Mouse (Mus musculus): ENCODE data around the gene D1Ertd622e.
"Not testable (repeated sequence)": the region's sequence is repeated elsewhere in the genome, so short reads cannot be mapped to it uniquely, and the experiment has no call there.

D1Ertd622e gene

DNA sequence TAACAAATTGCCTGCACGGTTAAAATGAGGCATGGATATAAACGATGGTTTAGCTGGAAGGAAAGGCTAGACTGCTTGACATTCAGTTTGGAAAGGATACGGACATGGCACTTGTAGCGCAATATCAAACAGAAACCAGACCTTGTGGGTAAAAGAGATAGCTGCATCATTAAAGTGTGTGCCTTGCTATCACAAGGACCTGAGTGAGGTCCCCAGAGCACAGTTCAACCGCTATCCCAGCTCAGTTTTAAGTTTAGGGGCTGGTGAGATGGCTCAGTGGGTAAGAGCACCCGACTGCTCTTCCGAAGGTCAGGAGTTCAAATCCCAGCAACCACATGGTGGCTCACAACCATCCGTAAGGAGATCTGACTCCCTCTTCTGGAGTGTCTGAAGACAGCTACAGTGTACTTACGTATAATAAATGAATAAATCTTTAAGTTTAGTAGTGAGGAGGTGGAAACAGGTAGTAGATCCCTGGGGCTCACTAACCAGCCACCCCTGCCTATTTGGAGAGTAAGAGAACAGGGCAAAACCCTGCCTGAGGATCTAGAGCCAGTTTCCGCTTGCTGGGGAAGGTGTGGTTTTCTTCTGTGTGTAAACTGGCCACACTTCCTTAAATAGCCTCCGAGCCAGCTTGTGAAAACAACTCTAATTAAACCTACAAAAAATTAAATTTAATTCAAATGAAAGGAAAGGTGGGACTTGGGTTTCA lies 29.2 kb downstream of the D1Ertd622e start:
- DNase-seq (ENCODE audit: low spot score in 2 of 2): no peak

DNA sequence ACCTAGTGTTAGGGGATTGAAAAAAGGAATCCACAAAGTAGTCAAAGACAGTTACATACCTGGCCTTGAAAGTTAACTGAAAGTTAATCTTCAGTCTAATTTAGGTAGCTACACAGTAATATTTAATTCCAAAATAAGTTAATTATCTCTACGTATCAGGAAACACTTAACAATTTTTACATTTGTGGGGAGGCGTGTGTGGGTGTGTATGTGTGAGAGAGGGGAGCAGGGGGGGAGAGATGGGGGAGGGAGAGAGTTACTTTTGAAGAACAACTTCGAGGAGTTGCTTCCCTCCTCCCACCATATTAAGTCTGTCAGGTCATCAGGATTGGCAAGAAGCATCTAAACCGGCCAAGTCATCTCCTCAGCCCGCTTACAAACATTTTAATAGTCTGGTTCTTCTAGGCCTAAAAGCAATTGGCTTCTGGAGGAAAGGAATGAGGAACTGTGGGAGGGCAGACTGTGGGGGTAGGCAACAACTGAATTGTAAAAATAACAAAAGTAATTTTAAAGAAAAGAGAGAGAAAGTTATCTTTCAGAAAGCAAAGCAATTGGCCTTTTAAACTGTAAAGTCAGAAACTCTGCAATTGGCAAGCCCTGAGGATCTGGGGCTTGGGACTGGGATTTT lies 29.9 kb downstream of the D1Ertd622e start:
- no peak for DNase-seq (ENCODE audit: low spot score in 2 of 2)

DNA sequence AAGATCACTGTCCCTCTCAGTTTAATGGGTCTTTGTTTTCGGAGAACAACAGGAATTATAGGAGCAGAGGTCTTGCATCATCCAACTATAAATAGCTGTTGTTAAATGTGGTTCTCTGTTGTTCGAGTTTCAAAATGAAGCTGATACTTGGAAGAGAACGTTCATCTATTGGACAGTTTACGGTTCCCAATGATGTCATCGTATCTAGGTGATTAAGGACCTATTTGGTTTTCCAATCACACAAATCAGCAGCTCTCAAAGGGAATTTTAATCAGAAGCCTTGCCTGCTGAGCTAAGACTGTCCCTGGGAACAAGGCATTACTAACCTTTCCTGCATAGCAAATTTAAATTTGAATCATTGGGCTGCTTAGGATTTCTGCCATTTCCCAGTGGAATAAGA lies 31.7 kb downstream of the D1Ertd622e start:
- no peak for DNase-seq (ENCODE audit: low spot score in 2 of 2)

DNA sequence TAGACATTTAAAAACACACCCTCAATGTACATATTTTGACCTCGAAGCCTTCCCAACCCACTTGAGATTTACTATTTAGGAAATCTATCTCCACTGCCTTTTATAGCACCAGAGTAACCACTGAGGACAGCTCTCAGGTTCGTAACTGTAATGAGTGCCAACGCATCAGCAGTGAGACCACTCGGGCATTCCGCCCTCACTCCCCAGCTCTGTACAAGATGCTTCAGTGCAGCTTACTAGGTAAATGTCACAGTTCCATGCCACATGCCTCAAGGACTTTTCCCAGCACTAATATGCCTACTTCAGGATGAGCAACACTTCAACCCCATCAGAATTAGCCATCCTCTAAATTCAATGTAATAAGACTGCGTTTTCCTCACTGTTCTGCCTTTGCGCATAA lies 33.0 kb downstream of the D1Ertd622e start:
- DNase-seq (ENCODE audit: low spot score in 2 of 2): no peak

DNA sequence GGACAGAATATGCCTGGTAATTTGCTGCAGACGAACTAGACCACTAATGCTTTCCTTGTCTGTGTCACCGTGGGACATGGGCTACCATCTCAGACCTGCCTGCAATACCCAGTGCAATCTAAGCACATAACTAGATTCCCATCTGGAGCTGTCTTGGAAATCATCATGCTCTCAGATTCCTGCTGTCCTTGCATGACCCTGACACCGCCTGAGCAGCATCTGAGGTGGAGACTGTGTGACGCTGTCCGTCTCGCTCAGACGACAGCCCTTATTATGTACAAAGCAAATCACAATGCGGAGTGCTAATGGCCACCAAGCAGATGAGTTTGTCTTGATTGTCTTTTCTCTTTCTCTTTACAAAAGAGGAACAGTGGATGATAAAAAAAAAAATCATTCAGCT lies 33.9 kb downstream of the D1Ertd622e start:
- no peak for DNase-seq (ENCODE audit: low spot score in 2 of 2)

DNA sequence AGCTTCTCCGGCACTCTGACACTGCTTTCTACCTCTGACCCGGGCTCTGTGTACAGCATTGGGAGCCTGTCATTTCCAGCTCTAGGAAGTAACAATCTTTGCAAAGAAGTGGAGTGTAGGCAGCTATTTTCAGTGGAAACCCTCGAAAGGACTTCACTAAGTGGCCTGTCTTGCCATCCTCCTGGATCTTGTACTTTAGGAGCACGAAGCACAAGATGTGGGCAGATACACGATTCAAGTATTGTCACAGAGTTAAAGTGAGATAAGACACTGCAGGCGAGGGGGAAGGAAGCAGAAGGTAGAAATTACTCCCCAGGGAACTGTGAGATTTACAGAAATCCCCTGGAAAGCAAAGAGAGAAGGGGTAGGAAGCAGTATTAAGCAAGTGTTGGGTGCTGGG lies 36.4 kb downstream of the D1Ertd622e start:
- DNase-seq (ENCODE audit: low spot score in 2 of 2): no peak

DNA sequence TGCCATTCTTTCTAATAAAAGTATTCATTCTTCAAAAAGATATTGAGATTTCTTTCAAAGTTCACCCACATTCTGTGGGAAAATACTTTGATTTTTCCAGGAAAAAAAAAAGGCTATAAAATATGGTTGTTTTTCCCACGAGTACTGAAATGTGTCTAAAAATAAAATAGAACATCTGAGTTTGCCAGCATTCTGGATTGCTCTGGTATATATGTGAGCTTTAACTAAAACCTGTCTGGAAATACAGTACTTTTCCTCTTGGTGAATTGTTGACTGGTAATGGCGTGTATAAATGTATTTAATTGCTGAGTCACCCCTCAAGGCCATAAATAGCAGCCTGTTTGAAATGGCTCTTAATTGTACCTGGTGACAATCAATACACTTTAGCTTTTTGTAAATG lies 37.5 kb downstream of the D1Ertd622e start:
- DNase-seq (ENCODE audit: low spot score in 2 of 2): no peak

DNA sequence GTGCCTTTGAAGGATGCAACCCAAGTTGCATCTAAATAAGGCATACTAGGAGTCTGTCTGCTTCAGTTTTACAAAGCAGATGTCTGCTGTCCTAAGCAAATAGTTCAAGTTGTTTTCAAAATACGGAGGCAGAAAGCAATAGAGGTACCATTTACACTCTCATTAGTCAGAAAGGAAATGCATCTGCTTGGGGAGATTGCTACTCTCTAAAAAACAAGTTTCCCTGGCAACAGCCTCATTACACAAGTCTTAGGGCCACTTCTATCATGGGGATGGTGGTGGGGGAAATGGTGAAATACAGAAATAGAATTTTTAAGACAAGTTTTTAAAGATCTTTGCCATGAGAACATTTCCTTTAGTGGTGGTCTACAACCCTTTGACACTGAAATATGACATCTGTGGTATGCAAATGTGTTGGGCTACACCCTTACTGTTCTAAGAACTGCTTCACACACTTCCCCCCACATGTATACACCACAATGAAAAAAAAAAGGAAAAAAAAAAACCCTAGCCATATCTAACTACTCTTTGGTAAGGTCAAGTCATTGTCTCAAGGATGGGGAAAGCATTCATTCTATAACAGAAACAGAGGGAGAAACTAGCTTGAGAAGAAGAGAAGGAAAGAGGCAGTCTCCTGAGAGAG lies 38.5 kb downstream of the D1Ertd622e start:
- no peak for DNase-seq (ENCODE audit: low spot score in 2 of 2)

DNA sequence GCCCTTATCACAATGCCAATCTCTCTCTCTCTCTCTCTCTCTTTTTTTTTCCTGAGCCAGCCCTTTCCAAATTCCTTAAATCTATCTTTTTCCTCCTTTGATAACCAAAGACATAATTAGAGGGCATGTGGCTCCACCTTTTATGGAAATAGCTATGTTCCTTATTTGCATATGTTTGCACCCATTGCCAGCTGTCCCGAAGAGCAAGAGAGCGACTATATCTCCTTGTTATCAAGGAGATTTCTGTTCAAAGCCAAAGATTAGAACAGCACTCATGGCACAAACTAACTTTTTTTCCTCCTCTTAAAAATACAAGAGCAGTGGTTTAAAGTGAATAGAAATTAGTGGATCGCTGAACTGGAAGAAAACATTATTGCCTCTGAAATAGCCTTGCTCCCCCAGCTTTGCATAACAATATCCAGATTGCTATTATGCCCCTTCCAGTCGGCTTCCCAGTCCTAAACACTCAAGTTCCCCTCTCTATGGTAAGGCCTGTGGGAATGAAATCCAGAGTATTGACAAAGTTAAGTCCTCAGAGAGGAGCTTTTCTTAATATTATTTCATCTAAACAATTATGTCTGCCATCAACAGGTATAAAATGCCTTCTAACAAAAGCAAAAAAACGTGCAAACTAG lies 39.2 kb downstream of the D1Ertd622e start:
- DNase-seq (ENCODE audit: low spot score in 2 of 2): no peak

DNA sequence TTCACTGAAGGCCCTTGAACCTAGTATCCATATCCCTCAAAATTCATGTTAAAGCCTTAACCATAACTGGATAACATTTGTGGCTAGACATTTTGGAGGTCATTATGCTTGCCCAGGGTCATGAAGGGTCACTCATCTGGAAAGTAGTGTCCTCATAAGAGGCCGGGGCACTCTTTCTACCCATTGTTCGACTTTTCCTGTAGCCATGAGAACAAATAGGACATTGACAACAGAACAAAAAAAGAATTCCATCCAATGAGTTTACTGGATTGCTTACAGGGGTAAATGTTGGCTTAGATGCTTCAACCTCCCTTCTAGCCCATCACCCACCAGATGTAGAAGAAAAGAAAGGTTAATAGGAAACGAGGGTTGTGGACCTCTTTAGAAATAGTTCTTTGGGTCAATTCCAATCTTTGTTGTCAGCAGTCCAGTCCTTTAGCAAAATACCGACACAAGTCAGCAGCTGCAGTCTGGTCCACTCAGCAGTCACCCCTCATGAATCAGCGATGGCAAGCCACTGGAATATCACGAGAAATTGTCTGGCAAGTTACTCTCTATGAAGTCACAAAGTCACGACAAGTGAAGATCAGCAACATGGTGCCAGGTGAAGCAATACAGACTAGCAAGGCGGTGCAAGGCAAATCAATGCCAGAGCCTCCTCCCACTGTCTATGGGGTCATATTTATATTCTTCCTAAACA lies 42.1 kb downstream of the D1Ertd622e start:
- DNase-seq (ENCODE audit: low spot score in 2 of 2): no peak

DNA sequence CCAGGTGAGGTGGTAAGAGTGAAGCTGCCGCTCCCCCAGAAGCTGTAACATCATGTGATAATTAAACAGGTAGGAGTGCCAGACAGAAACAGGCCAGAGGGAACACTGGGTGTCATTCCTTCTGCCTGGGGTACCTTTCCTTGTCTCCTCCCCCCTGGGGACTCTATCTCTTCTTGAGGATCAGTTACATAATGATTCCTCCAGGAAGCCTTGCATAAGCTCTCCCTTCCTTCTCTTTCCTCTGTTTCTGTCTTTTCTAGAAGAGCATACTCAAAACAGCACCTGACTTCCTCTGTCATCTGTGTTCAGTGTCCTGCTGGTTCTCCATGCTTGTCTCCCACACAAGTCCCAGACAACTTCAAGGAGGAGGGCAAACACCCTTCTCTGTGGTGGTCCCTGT lies 46.3 kb downstream of the D1Ertd622e start:
- DNase-seq (ENCODE audit: low spot score in 2 of 2): no peak

DNA sequence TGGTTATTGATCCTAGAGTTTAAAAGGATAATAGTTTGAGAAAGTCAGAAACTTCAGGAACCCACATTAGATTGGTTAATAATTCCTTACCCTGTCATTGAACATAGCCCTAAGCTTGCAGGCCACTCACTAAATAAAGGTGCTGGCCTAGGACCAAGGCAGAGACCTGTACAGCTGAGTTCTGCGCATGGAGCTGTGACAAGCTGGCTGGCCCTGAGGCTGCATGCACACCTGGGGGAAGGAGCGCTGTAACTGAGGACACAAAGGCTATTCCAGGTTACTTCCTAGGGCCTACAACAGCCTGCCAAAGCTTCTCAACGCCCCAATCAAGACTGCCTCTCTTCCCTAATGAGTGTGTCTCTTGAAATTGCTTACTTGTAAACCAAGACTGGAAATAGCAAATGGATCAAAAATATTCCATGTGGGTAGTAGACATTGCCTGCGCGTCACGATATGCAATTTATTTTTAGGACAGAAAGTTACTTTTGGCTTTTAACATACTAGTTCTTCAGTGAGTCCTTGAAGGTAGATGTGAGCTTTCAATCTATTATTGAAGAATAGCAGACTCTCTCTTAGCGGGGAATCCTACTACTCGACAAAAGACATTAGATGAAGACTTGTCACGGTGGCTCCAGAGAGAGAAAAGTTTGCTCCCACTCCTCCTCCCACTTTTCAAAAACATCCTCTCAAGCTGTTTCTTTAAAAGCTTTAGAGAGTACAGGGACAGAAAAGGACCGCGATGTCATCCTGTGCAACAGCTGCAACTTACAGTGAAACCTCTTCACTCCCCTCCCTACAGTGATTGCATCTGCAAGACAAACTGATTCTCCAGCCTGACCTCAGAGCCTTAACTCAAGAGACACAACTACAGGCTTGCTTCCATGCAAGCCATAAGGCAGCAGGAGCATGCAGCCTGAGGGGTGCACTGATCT lies 47.1 kb downstream of the D1Ertd622e start:
- DNase-seq (ENCODE audit: low spot score in 2 of 2): no peak

DNA sequence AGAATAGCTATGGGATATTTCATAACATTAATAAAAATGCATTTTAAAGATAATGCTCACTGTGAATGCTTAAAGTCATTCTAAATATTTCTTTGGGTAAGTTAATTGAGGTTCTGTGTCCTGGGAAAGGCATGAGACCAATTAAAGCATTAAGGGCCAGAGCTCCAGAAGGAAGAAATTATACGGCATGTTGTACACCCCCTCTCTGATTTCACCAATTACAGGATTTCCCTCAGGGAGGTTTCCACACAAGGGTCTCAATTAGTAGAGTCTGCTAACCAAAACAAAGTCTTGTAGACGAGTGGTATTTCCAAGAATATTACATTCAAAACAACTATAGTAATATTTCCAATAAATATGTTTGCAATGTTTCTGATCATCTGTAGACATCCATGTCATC lies 50.1 kb downstream of the D1Ertd622e start:
- DNase-seq (ENCODE audit: low spot score in 2 of 2): no peak

DNA sequence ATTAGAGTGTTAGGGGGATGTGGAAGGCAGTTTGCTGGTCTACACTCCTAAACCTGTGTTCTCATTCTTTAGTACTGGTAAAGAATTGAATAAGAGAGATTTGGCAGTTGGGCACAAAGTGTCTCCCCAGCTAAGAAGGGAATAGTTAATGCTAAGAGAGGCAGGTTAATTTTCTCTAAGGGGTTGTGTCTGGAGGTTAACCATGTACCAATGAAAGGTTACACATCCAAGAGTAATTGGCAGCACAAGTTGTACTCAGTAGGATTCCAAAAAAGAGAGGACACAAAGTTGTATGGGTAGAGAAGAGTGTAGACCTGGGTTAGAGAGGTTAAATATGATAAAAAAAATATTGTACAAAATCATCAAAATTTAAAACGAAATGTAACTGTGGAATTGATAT lies 58.5 kb downstream of the D1Ertd622e start:
- no peak for DNase-seq (ENCODE audit: low spot score in 2 of 2)

DNA sequence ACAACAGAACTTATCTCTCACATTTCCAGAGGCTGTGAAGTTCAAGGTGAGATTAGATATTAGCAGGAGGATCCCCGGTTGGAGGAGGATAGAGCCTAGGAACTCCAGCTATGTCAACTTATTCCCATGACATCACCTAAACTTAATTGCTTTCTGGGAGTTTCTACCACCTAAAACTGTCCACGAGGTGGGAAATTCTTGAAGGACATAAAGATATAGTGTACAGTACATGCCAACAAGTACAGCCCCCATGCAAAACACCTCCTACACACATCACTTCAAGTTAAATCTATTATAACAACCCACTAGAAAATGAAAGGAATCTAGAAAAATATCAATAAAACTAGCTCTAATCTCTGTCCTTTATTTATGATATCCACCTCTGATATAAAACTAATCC lies 61.5 kb downstream of the D1Ertd622e start:
- DNase-seq (ENCODE audit: low spot score in 2 of 2): no peak

DNA sequence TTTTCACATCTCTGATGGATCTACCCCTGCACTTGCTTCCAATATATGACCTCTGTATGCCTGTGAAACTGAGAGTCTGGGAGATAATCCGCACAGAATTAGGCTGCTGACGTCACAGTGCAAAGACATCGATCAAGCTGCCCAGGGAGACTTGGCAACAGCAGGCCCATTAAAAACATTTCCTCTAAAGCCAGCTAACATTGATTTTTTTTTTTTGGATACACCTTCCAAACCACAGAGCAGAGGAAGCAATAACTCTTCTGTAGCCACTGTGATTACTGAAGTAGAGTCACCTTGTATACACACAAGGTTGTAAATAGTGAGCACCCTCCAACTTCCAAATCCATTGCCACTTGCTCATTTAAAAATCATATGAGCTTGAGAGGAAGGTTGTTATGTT lies 62.8 kb downstream of the D1Ertd622e start:
- DNase-seq (ENCODE audit: low spot score in 2 of 2): no peak

DNA sequence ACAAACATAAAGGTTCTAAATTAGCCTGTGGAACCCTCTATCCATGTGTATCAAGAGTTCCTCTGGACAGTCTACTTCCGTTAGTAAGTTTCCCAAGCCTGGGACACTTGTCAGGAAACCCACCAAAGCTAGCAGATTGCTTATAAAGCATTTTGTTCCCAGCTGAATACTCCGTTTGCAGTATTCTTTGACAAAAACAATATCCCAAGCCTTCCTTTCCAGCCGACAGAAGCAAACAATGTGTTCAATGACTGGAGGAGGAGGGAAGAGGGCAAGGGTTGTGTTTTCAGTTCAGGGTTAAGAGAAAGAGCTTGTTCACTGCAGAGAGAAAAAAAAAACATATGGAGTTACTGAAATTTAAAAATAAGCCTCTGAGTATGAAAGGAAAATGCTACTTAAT lies 73.3 kb downstream of the D1Ertd622e start:
- DNase-seq (ENCODE audit: low spot score in 2 of 2): no peak

DNA sequence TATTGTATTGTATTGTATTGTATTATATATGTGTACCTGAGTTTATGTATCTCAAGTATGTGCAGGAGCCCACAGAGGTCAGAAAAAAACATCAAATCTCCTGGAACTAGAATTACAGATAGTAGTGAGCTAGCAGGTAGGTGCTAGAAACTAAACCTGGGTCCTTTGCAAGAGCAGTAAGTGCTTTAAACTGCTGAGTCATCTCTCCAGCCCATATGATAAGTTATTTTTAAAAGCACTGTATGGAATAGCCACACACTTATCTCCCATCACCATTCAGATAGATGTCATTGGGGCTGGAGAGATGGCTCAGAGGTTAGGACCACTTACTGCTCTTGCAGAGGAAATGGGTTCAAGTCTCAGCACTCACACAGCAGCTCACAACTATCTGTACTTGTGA lies 76.8 kb downstream of the D1Ertd622e start:
- DNase-seq (ENCODE audit: low spot score in 2 of 2): no peak

DNA sequence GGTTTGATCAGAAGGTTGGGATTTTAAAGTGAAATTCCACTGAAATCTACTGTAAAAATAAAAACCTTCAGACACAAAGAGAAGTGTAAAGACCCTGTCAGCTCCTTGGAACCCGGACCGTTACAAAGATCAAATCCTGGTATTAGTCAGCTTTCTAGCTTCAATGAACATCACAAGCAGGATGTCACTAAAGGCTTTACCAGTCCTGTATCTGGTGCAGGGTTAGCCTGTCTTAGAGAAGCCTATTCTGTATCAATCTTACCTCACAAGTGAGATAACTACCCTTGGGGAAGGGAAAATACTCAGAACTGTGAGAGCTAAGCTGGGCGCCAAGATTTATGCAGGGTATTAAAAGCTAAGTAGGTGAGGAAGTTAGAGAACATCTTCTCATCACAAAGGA lies 77.7 kb downstream of the D1Ertd622e start:
- DNase-seq (ENCODE audit: low spot score in 2 of 2): no peak

DNA sequence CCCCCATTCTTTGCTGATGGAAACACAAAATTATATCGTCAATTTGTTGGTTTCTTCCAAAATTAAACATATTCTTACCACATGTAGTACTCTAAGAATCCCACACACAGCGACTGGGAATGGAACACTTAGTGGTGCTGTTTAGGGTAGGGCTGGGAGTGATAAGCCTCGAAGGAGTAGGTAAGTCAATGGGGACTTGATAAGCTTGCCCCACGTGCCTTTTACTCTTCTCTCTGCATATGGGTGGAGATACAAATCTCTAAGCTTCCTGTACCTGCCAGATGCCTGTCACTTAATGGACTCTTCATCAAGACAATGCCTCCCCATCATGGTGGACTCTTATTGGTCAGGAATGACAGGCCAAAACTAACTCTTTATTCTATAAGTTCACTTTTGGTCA lies 78.8 kb downstream of the D1Ertd622e start:
- DNase-seq (ENCODE audit: low spot score in 2 of 2): no peak

DNA sequence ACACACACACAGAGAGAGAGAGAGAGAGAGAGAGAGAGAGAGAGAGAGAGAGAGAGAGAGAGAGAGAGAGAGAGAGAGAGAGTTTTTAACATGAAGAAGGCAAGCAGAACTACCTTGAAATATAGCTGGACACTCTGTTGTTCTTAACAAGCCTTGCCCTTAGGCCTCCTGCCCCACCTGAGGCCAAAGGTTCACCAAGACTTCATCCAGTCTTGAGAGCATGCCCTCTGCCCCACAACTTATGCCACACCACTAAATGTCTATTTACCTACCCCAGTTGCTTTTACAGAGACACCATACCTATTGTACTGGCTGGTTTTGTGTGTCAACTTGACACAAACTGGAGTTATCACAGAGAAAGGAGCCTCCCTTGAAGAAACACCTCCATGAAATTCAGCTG lies 81.2 kb downstream of the D1Ertd622e start:
- not testable (repeated sequence) for DNase-seq (ENCODE audit: low spot score in 2 of 2)

Measured in spleen, postnatal 4 days (tissue).